Mouse (Mus musculus) cerebellum, adult 8-10 months (tissue): ENCODE measurements at regions not wholly inside any gene's neighbourhood (a gene's known extent, or its start where the extent isn't known, plus 50 kb on each side); places are given as distances from the start of the nearest gene placed in this dataset.
"Not testable (repeated sequence)": the region's sequence is repeated elsewhere in the genome, so short reads cannot be mapped to it uniquely, and the experiment has no call there.

ENCODE experiments used
- DNase-seq: peaks from one replicate; pipeline ENCODE4 v3.0.0; 2022

DNA sequence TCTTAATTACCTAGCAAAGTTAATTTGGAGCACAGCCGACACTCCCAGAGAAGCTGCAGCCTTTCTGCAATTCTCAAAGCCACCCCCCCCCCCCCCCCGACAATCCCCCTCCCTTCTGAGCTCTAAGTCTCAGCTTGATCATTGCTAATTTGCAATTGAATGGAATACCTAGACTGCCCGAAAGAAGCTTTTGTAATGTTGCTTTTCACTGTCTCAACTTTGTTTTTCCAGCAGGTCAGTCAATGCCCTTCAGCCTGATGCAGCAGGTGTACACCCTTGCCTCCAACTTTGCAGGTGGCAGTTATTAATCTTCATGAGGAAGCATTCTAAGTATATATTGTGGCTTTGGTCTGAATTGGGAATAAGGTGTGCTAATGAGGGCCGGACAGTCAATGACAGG lies 1006.6 kb upstream of the Gm8797 start:
- DNase-seq: no peak

DNA sequence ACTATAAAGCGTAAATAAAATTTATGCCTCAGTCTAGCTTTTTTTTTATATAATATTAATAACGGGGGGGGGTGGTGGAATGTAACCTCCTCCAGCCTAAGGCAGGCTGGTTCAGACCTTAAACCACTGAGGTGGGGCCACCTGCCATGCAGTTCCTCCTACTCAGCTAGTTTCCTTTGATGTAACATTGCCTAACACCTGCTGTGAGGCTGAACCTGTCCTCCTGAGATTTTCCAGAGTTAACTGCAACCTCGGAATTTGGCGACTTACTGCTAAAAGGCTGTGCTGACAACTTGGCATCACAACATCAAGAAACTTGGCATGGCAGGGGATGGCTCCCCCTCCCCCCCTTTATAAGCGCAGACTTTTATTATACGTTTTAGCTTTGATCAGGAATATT lies 1006.0 kb upstream of the Gm8797 start:
- DNase-seq: no peak

GRCm38 (mm10) chr3:4756099-4756498 lies 994.5 kb upstream of the Gm8797 start:
- DNase-seq: no peak

- DNase-seq: no peak
Measured at GRCm38 (mm10) chr3:4757113-4757512, 993.5 kb upstream of the Gm8797 start.

GRCm38 (mm10) chr3:4763076-4763475 lies 987.5 kb upstream of the Gm8797 start:
- DNase-seq: no peak

DNA sequence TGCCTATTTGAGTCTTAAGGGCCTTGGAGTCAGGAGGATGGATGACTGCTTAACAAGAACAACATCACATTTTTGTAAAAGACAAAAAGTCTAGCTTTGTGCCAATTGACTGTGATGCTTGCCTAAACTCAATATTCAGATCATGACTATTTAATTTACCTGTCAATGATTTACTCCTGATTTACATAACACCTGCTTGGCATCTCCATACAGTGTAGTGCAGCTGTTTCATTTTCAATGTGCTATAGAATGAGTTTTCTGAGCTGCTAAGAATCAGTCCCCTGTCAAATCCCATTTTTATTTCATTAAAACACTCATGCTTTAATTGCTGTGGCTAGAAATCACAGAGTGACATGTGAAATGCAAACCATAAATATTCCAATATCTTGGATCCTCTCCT lies 974.0 kb upstream of the Gm8797 start:
- no peak for DNase-seq

DNA sequence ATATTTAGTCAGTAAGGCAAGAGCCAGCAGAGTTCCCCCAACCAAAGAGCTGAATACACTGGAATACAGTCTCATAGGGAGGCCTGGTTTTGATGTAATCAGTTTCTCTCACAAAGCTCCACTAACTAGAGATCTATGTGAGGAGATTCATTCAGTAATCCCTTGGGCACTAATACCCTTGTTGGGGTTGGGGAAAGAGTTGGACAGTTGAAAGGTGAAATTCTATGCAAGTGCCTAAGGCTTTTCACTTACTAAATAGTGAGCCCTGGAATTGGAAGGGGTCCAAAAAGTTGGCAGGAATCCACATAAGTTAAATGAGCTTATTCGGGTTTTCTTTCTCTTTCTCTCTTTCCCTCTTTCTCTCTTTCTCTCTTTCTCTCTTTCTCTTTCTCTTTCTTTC lies 965.4 kb upstream of the Gm8797 start:
- no peak for DNase-seq

DNA sequence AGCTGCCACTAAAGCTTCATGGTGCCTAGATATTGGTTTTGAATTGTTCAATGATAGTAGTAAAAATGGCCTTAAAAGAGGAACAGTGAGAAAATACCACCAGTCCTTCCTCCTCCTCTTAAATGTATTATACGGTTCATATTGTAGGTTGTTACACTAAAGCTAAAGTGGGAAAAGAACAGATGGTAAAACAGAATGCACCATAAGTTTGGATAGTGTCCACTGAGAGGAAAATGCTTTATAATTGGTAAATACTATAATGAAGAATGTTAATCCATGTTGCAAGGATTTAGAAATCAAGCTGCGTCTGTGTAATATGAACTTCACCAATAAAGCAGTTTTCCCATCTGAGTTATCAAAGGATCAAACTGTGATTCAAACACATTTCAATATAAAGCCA lies 957.5 kb upstream of the Gm8797 start:
- no peak for DNase-seq

DNA sequence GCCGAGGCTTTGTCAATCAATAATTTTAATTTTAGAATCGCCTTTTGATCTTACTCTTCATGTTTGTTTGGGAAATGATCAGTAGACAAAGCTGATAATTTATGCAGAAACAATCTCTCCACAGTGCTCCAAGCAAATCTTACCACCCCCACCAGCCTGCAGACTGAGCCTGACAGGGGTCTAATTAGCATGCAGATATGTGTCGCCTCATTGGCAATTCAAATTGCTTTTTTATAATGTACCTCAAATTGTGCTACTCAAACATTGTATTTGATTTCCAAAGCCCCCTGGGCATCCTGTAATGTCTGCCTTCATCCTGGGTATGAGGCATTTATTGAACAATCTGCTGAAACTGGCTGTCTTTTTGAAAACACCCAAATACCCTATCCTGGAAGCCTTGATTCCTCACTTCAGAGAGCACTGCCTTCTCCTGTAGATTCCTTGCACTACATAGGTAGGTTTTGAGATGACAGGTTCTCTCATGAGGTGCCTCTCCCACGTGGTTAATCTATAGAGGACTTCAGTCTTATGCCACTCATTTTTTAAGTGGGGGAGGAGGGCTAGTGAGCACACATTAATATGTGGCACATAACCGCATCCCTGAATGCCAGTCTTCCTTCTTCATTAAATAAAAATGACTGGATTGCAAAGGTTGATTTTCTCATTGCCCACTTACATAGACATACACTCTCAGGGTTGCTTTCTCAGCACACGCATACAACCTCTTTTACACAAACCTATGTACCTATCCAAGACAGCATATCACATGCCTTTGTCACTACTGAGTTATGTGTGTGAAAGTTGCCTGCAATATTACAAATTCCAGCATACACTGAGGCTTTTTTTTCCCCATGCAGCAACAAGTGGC lies 954.3 kb upstream of the Gm8797 start:
- no peak for DNase-seq

- DNase-seq: peak; percentile 15
Measured at GRCm38 (mm10) chr3:4796909-4797566, 953.6 kb upstream of the Gm8797 start.

- no peak for DNase-seq
Measured at GRCm38 (mm10) chr3:4797567-4797940, 953.1 kb upstream of the Gm8797 start.

GRCm38 (mm10) chr3:4798366-4798765 lies 952.2 kb upstream of the Gm8797 start:
- no peak for DNase-seq

GRCm38 (mm10) chr3:4834459-4834858 lies 916.1 kb upstream of the Gm8797 start:
- no peak for DNase-seq

DNA sequence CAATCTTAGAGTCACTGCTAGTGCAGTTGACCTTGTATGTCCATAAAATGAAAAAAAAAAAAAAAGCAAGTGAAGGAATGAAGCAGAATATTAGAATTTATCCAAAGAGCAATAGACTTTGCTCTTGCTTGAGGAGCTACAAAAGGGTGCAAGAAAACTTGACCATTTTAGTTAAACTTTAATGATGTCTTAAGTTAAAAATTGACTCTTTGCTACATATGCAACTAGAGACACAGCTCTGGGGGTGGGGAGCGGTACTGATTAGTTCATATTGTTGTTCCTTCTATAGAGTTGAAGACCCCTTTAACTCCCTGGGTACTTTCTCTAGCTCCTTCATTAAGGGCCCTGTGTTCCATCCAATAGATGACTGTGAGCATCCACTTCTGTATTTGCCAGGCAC lies 915.0 kb upstream of the Gm8797 start:
- DNase-seq: no peak

DNA sequence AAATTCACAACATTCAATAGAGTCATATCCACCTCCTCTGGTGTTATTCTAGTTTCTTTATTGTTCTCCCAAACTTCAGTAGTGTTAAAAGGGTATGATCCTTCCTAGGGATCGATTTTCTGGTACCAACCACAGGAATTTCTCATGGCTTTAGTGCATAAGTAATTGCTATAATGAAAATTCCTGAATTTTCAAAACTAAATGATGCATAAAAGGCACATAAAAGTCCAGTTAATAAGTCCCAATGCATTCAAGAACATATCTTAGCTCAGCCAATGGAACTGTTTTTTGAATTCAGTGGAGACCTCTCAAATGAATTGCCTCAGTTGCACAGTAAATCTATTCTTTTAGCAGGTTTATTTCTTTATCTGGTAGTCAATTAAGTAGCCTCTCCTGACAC lies 913.7 kb upstream of the Gm8797 start:
- no peak for DNase-seq

DNA sequence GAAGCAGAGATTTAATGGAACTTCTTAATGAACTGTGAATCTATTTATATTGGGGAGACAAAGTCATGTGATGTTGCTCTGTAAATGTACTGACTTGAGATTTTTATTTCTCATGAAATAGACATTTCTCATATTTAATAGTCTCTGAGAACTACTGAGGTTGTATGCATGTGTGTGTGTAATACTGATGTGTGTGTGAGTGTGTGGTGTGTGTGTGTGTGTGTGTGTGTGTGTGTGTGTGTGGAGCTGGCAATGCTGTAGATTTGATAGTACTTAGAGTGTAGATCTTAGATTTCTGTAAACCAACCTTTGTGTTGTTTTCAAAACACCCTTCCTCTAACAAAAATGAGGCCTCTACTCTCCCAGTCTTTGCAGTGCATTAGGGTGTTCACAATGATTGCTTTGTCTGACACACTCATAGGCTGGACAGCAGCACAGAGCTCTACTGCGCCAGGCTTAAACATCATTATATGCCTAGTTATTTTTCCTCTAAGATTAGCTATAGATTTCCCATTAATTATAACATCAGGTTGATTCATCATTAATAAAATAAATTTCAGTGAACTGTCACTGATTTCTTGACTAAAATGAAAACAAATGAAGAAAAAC lies 895.5 kb upstream of the Gm8797 start:
- DNase-seq: no peak

DNA sequence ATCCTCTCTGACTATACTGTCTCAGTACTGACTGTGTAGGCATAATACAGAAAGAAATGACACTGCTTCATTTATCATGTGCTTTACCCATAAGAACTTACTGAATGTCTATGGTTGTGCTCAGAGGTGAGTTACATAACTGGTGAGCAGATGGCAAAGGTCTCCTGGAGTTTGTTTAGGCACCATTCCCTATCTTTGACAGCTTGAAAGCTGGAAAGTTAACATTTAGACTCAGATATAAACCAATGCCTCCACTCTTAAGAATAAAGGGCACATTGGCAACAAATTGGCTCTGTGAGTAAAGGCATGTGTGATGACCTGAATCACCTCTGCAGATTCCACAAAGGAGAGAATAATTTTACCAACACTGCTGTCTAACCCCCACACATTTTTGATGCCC lies 894.0 kb upstream of the Gm8797 start:
- DNase-seq: no peak

GRCm38 (mm10) chr3:4866226-4866625 lies 884.4 kb upstream of the Gm8797 start:
- DNase-seq: no peak

GRCm38 (mm10) chr3:4885916-4886315 lies 864.7 kb upstream of the Gm8797 start:
- DNase-seq: no peak

- DNase-seq: no peak
Measured at GRCm38 (mm10) chr3:4893108-4893507, 857.5 kb upstream of the Gm8797 start.

GRCm38 (mm10) chr3:4895811-4896210 lies 854.8 kb upstream of the Gm8797 start:
- no peak for DNase-seq

DNA sequence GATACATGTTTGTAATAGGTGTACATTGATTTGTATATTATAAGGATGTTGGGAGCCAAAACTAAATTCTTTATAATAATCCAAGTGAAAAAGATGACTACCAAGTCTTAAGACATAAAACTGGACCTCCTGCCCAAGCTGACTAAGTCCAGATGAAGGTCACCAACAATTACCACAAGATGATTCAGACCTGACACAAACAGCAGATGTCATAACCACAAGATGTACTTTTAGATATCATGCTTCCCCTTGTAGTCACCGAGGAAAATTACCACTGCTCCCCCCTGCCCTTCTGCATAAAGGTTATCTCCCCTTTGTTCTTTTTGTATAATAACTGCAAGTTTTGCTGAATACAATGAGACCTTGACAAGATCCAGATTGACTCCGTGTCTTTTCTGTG lies 843.0 kb upstream of the Gm8797 start:
- not testable (repeated sequence) for DNase-seq

- not testable (repeated sequence) for DNase-seq
Measured at GRCm38 (mm10) chr3:4930731-4931130, 819.9 kb upstream of the Gm8797 start.

DNA sequence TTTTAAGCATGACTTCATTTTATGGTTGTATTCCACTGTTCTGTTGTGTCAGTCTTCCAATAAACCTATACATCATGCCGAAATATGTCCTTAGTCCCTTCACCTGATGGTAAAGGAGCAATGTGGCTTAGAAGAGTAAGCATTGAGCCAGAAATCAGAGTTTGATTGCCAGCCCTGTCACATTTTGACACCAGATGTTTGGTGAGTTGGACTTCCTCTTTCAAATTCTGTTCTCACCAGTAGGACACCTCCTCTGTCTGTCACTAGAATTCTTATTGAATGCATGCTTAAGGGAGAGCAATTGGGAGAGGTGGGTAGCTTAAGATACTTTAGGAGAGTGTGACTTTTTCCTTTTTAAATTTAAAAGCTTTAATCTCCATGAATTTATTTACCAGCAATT lies 779.1 kb upstream of the Gm8797 start:
- no peak for DNase-seq
